Mouse (Mus musculus) forebrain, postnatal 0 days (tissue): ENCODE measurements around the gene Neb. TPM values are rescaled to one million over a fixed set of nuclear protein-coding genes. Genes with fewer than 3 reads are reported as not detected.

ENCODE experiments used
- ATAC-seq: fragments of 200-750 bp; cut with Nextera tagmentation; 2 replicates; pipeline ENCODE4 v1.8.0; 2017; ENCODE audit warnings: mild to moderate bottlenecking, moderate library complexity
- DNase-seq: peaks from one replicate; pipeline ENCODE4 v3.0.0-alpha.2; 2015
- H3K27ac ChIP-seq: fragments of 300-500 bp; sonication (generic); 2 replicates; pipeline ENCODE4 v1.5.1; 2014; ENCODE audit warnings: low read depth, mild to moderate bottlenecking, antibody characterized with exemption, low read length, moderate library complexity, mixed read lengths
- H3K27me3 ChIP-seq: fragments of 300-500 bp; sonication (generic); 2 replicates; pipeline ENCODE4 v1.6.1; 2014; ENCODE audit warnings: mild to moderate bottlenecking, low read length, mixed read lengths; ENCODE audit not compliant: insufficient read depth
- H3K36me3 ChIP-seq: fragments of 300-500 bp; sonication (generic); 2 replicates; pipeline ENCODE4 v1.6.1; 2014; ENCODE audit warnings: mild to moderate bottlenecking, moderate library complexity; ENCODE audit not compliant: insufficient read depth
- H3K4me1 ChIP-seq: fragments of 300-500 bp; sonication (generic); 2 replicates; pipeline ENCODE4 v1.6.1; 2014; ENCODE audit warnings: antibody characterized with exemption; ENCODE audit not compliant: insufficient read depth
- H3K4me2 ChIP-seq: fragments of 300-500 bp; sonication (generic); 2 replicates; pipeline ENCODE4 v1.6.1; 2014; ENCODE audit warnings: low read depth, mild to moderate bottlenecking, moderate library complexity
- H3K4me3 ChIP-seq: fragments of 300-500 bp; sonication (generic); 2 replicates; pipeline ENCODE4 v1.5.1; 2014; ENCODE audit warnings: low read depth, low read length, mixed read lengths
- H3K9ac ChIP-seq: fragments of 300-500 bp; sonication (generic); 2 replicates; pipeline ENCODE4 v1.6.1; 2014; ENCODE audit warnings: mild to moderate bottlenecking
- H3K9me3 ChIP-seq: fragments of 300-500 bp; sonication (generic); 2 replicates; pipeline ENCODE4 v1.6.1; 2016; ENCODE audit warnings: low read length
- CTCF ChIP-seq: sonication (generic); IDR thresholded peaks from 2 replicates; pipeline ENCODE4 v1.5.1; 2016; ENCODE audit warnings: antibody characterized with exemption, control low read depth, low read depth
- WGBS: fragments of 180-500 bp; shearing (Covaris S2); extraction: QIAGEN DNeasy Blood & Tissue Kit; methylation state at CpG from one replicate; pipeline ENCODE4 v1.1.7; 2014; 5-methylcytosine and 5-hydroxymethylcytosine counted together
- polyA plus RNA-seq: library from polyadenylated mRNA; unstranded; fragments of >200 nt; fragmentation: Nextera tagmentation; extraction: Ambion mirVana; gene quantifications from 2 replicates; pipeline ENCODE4 v1.2.1, GENCODE M21; 2015
- total RNA-seq: library from RNA; depleted of rRNA; stranded (reverse); fragments of >200 nt; gene quantifications from 2 replicates; pipeline ENCODE4 v1.2.3, GENCODE M21; 2014

Gene Neb
- total and polyA plus RNA-seq, 2 experiments from 2014 or later: 5.0 to 8.5 TPM

- 33% methylated on average over 1 of the region's 1 CpGs for WGBS
- DNase-seq (no peak), ATAC-seq (no peak; the same call in 1 of the 2 replicates)
- no peaks in the 10 kb centered on the region for H3K4me1 ChIP-seq
- TF ChIP-seq CTCF: no peak
- no peak overlapping the region for H3K4me3 ChIP-seq
- H3K27ac ChIP-seq: no peak overlapping the region
- no peak overlapping the region for H3K4me2 ChIP-seq
- no peaks in the 10 kb centered on the region for H3K36me3 ChIP-seq
- H3K27me3 ChIP-seq: no peaks in the 10 kb centered on the region
- H3K9ac ChIP-seq: no peak overlapping the region
- H3K9me3 ChIP-seq: no peaks in the 10 kb centered on the region
These were observed 18.6 kb downstream of the Neb start for GRCm38 (mm10) chr2:52359722-52360121.

DNA sequence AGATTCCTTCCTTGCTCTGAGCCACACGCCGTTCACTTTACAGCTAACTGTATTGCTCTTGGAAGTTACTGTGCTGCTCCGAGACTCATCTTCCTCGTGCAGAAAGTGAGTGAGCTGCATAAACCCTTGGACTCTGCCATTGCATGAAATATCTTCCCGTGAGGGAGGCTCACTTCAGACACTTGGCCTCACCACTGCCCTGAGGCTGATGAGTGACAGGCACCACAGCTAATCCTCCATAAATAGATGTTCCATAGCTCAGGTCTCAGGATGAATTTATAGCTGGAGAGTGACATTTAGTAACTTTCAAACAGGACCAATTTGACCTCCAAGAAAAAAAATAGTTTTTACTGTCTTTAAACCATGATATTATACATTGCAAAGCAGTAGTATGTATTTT is 20.1 kb downstream of the Neb start:
- Histone ChIP-seq H3K4me3 (no peak overlapping the region), H3K9ac (no peak overlapping the region), H3K9me3 (no peaks in the 10 kb centered on the region), H3K4me2 (no peak overlapping the region), H3K36me3 (no peaks in the 10 kb centered on the region), H3K27ac (no peak overlapping the region), H3K27me3 (no peaks in the 10 kb centered on the region), H3K4me1 (no peaks in the 10 kb centered on the region)
- no peak for TF ChIP-seq CTCF
- DNase-seq (no peak), ATAC-seq (no peak)
- 90% methylated on average over 5 of the region's 5 CpGs for WGBS

DNA sequence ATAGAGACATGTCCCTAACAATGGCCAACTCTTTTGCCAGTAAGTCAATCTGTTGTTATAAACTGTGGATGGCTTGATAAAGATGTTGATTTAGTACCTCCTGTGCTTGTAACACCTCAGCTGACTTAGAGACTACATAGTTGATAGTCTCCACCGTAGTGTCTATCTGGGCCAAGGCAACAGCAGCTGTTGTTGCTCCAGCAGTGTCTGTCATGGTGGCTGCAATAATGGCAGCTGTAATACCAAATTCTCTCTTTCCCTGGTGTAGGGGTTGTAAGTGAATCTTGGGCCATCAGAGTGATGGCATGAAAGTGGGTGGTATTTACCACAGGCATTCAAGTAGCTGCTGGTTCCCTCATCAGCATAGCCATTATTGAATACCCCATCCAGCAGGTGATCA is 27.2 kb downstream of the Neb start:
- H3K27me3 ChIP-seq: no peaks in the 10 kb centered on the region
- WGBS: 97% methylated on average over 1 of the region's 1 CpGs
- H3K9me3 ChIP-seq: no peaks in the 10 kb centered on the region
- no peak overlapping the region for H3K4me3 ChIP-seq
- no peaks in the 10 kb centered on the region for H3K4me1 ChIP-seq
- no peak for ATAC-seq
- no peaks in the 10 kb centered on the region for H3K36me3 ChIP-seq
- H3K9ac ChIP-seq: no peak overlapping the region
- H3K4me2 ChIP-seq: no peak overlapping the region
- no peak for TF ChIP-seq CTCF
- H3K27ac ChIP-seq: no peak overlapping the region
- DNase-seq: no peak

- TF ChIP-seq CTCF: no peak
- no peaks in the 10 kb centered on the region for H3K9me3 ChIP-seq
- H3K4me2 ChIP-seq: no peak overlapping the region
- no peaks in the 10 kb centered on the region for H3K27me3 ChIP-seq
- no peak overlapping the region for H3K27ac ChIP-seq
- no peak overlapping the region for H3K9ac ChIP-seq
- no peaks in the 10 kb centered on the region for H3K36me3 ChIP-seq
- no peak for ATAC-seq
- 79% methylated on average over 7 of the region's 7 CpGs for WGBS
- H3K4me3 ChIP-seq: no peak overlapping the region
- H3K4me1 ChIP-seq: no peaks in the 10 kb centered on the region
- DNase-seq: no peak
These were observed 37.3 kb downstream of the Neb start for GRCm38 (mm10) chr2:52340990-52341389.

DNA sequence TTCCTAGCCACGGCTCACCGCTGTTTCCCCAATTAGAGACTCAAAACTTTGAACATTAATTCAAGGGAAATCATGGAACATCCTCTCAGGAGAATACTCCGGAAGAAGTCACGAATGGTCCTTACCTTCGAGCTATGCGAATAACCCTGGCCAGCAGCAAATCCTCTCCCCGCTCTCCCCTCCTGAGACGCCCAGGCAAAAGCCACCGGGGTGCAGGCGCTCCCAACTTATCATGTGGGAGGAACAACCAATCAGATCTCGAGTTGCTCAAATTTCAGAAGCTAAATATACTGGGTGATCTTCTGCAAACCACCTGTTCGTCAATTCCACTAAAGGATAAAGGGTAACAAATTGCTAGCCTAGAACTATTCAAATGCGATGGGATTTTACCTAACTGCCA is 42.7 kb downstream of the Neb start:
- Histone ChIP-seq H3K4me3 (no peak overlapping the region), H3K4me2 (no peak overlapping the region), H3K27me3 (no peaks in the 10 kb centered on the region), H3K36me3 (no peaks in the 10 kb centered on the region), H3K27ac (no peak overlapping the region), H3K9ac (no peak overlapping the region), H3K4me1 (no peaks in the 10 kb centered on the region), H3K9me3 (no peaks in the 10 kb centered on the region)
- no peak for ATAC-seq
- DNase-seq: no peak
- 88% methylated on average over 13 of the region's 13 CpGs for WGBS
- no peak for TF ChIP-seq CTCF

- 94% methylated on average over 8 of the region's 8 CpGs for WGBS
- no peak overlapping the region for H3K27ac ChIP-seq
- ATAC-seq: no peak
These were observed 43.2 kb downstream of the Neb start for GRCm38 (mm10) chr2:52335087-52335486.

GRCm38 (mm10) chr2:52333535-52333934 is 44.7 kb downstream of the Neb start:
- Histone ChIP-seq H3K4me3 (no peak overlapping the region), H3K27me3 (no peaks in the 10 kb centered on the region), H3K36me3 (no peaks in the 10 kb centered on the region), H3K4me2 (no peak overlapping the region), H3K27ac (no peak overlapping the region), H3K9me3 (no peaks in the 10 kb centered on the region), H3K9ac (no peak overlapping the region), H3K4me1 (no peaks in the 10 kb centered on the region)
- 54% methylated on average over 2 of the region's 2 CpGs for whole genome bisulfite sequencing
- no peak for ATAC-seq
- DNase-seq: no peak
- TF ChIP-seq CTCF: no peak

More at GRCm38 (mm10) chr2:52335087-52335486, 43.2 kb downstream of the Neb start:
- H3K27me3 ChIP-seq: no peaks in the 10 kb centered on the region
- H3K4me1 ChIP-seq: no peaks in the 10 kb centered on the region
- no peak overlapping the region for H3K9ac ChIP-seq
- TF ChIP-seq CTCF: no peak
- no peak overlapping the region for H3K4me2 ChIP-seq
- H3K4me3 ChIP-seq: no peak overlapping the region
- no peak for DNase-seq
- no peaks in the 10 kb centered on the region for H3K9me3 ChIP-seq
- no peaks in the 10 kb centered on the region for H3K36me3 ChIP-seq

- no peaks in the 10 kb centered on the region for H3K27me3 ChIP-seq
- no peak for TF ChIP-seq CTCF
- H3K36me3 ChIP-seq: no peaks in the 10 kb centered on the region
- H3K4me3 ChIP-seq: no peak overlapping the region
- H3K9me3 ChIP-seq: no peaks in the 10 kb centered on the region
- no peak overlapping the region for H3K27ac ChIP-seq
- no peak for ATAC-seq
- no peaks in the 10 kb centered on the region for H3K4me1 ChIP-seq
- H3K9ac ChIP-seq: no peak overlapping the region
- no peak overlapping the region for H3K4me2 ChIP-seq
- no peak for DNase-seq
- WGBS: 89% methylated on average over 3 of the region's 3 CpGs
These were observed 46.5 kb downstream of the Neb start for GRCm38 (mm10) chr2:52331761-52332160.
